Mouse (Mus musculus) kidney, adult 2 months (tissue): ENCODE results near the gene Wdr59. TPM values are rescaled to one million over a fixed set of nuclear protein-coding genes. Genes with fewer than 3 reads are reported as not detected.
A peak's percentile ranks its signal among the peaks of the same experiment; 100 is the strongest.

ENCODE experiments used
- DNase-seq: peaks from one replicate; pipeline ENCODE4 v3.0.0; 2021
- H3K27ac ChIP-seq: fragments of 200-500 bp; 2 replicates; pipeline ENCODE4 v1.5.1; 2012; ENCODE audit warnings: low read depth, low read length, control low read depth, inconsistent platforms; ENCODE audit not compliant: insufficient read depth
- H3K27me3 ChIP-seq: fragments of 200-500 bp; replicated peaks from 2 replicates; pipeline ENCODE4 v1.6.1; 2012; ENCODE audit warnings: mild to moderate bottlenecking, moderate library complexity, low read length, inconsistent platforms; ENCODE audit not compliant: control insufficient read depth, insufficient read depth
- H3K36me3 ChIP-seq: fragments of 200-500 bp; 2 replicates; pipeline ENCODE4 v1.6.1; 2012; ENCODE audit warnings: mild to moderate bottlenecking, moderate library complexity, low read length, inconsistent platforms; ENCODE audit not compliant: control insufficient read depth, insufficient read depth
- H3K4me1 ChIP-seq: fragments of 200-500 bp; 2 replicates; pipeline ENCODE4 v1.6.1; 2011; ENCODE audit warnings: low read length; ENCODE audit not compliant: control insufficient read depth, insufficient read depth
- H3K4me3 ChIP-seq: fragments of 200-500 bp; 2 replicates; pipeline ENCODE4 v1.5.1; 2011; ENCODE audit warnings: mild to moderate bottlenecking, low read depth, low read length, control low read depth; ENCODE audit not compliant: insufficient read depth
- CTCF ChIP-seq: fragments of 200-500 bp; conservative IDR thresholded peaks from 2 replicates; pipeline ENCODE4 v1.5.1; 2011; ENCODE audit warnings: low read depth, mild to moderate bottlenecking, control low read depth, low read length, moderate library complexity, mixed read lengths; ENCODE audit not compliant: insufficient read depth, insufficient read length
- POLR2A ChIP-seq: fragments of 200-500 bp; IDR thresholded peaks from one replicate; pipeline ENCODE4 v1.6.1; 2011; ENCODE audit warnings: low read depth, low read length, control low read depth
- WGBS: fragments of 180-500 bp; shearing (Covaris S2); methylation state at CpG from one replicate; pipeline ENCODE4 v1.1.7; 2018; 5-methylcytosine and 5-hydroxymethylcytosine counted together
- polyA plus RNA-seq: library from polyadenylated mRNA; depleted of rRNA; stranded (reverse); fragments of >200 nt; gene quantifications from 2 replicates; pipeline ENCODE4 v1.2.3, GENCODE M21; 2012

The Wdr59 gene
- polyA plus RNA-seq, 1 experiment = 6.9 TPM

DNA sequence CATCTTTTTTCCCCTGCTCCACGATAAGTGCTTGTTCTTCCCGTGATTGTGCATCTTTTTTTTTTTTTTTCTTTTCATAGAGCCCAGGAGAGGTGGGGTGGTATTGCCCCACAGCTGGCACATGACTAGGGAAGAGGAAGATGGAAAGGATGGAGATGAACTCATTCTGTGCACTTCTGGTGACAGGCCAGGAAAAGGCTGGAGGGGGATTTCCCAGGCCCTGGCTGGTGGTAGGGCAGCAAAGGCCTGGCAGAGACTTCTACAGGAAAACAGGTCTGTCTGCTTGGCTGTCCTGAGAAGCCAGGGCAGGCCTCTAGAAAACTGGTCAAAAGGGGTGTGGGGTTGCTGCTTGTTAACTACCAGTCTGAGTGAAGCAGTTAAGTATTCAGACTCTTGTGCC lies 16.3 kb upstream of the Wdr59 start:
- no peaks in the 10 kb centered on the region for H3K27me3 ChIP-seq
- peak overlapping the region; percentile 67; the same call in 1 of the 2 replicates for H3K4me3 ChIP-seq
- TF ChIP-seq POLR2A (no peak), CTCF (no peak)
- no peaks in the 10 kb centered on the region for H3K36me3 ChIP-seq
- WGBS = 26% methylated on average over 2 of the region's 2 CpGs
- no peak overlapping the region for H3K27ac ChIP-seq
- peak; percentile 46 for DNase-seq
- no peaks in the 10 kb centered on the region; the same call in 1 of the 2 replicates for H3K4me1 ChIP-seq

DNA sequence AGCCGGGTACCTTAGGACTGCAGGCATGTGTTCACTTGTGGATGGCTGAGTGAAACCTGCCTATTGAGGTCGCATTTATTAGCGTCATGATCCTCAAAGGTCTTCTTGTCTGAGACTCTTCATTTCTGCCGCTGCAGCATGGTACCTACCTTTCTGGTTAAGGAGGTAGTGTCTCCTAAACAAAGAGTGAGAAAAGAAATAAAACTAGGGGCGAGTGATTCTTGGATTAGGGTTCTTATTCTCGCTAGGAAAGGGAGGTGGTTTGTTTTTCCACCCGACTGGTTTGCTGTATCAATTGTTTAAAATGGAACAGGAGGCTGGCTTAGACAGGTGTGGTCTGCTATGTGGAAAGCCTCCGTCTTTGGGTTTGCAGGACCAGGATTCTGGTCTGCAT lies 15.9 kb upstream of the Wdr59 start:
- 18% methylated on average over 8 of the region's 8 CpGs for WGBS
- TF ChIP-seq POLR2A = no peak
- TF ChIP-seq CTCF = no peak
- no peaks in the 10 kb centered on the region for H3K27me3 ChIP-seq

DNA sequence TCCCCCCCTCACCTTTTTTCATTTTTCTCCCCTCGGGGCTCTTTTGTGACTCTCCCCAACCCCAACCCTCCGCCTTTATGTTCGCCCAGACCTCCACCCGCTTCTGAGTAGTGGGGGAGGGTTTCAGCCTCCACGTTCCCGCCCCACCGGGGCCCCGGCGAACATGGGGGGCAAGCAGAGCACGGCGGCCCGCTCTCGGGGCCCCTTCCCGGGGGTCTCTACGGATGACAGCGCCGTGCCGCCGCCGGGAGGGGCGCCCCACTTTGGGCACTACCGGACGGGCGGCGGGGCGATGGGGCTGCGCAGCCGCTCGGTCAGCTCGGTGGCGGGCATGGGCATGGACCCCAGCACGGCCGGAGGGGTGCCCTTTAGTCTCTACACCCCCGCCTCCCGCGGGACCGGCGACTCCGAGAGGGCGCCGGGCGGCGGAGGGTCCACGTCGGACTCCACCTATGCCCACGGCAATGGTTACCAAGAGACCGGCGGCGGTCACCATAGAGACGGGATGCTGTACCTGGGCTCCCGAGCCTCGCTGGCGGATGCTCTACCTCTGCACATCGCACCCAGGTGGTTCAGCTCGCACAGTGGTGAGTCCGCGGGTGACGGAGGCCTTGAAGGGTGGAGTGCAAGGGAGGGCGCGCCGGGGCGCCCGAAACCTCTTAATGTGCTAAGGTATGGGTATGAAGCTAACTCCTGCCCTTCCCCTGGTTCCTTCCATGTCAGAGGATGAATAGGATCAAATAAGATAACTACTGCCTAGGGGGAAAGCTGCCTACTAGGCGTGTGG lies 15.3 kb upstream of the Wdr59 start:
- no peaks in the 10 kb centered on the region for H3K36me3 ChIP-seq

More for the DNA sequence above, 15.9 kb upstream of the Wdr59 start:
- Histone ChIP-seq H3K27ac (no peak overlapping the region), H3K4me3 (peak overlapping the region; percentile 67), H3K4me1 (no peaks in the 10 kb centered on the region; the same call in 1 of the 2 replicates), H3K36me3 (no peaks in the 10 kb centered on the region)
- no peak for DNase-seq

DNA sequence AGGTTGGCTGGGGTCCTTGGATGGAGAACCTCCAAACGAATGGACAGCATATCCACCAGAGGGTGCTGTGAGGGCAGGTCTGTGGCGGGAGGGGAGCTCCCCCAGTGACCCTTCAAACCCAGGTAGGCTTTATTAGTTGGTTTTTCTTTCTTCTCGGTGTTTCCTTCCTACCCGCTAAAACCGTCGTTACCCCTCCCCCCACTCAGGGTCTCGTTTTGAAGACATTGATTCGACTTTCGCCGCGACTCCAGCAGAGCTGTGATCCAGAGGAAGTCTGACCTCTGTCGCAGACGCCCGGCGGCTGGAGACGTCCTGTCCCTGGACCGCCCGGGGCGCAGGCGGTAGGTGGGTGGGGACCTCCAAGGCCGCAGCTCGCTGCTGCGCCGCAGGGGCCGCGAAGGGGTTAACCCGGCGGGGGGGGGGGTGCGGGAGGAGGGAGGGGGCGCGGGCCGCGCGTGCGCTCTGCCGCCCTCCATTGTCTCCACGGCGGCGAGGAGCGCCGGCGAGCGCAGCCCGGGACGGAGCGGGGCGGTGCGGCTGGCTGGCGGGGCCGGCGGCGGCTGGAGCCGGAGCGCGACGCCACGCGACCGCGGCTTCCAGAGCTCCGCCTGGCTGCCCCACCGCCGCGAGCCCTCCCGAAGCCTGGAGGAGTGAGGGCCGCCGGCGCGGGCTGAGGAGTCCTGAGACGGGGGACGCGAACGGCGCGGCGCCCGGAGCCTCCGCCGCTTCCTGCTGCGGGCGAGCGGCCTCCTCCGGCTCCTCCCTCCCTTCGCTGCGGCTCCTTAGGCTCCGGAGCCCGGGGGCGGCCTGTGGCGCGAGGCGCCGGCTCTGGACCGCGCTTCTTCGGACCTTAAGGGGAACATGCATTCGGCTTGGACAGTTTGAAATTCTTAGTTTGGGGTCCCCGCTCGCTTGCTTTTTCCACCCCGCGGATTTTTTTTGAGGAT lies 14.4 kb upstream of the Wdr59 start, which contains the start of gene Znrf1:
Gene Znrf1 (plus strand): TSS at position 67 of the 947 bp plus-strand sequence.
- WGBS = under 1% methylated on average over 69 of the region's 100 CpGs
- no peaks in the 10 kb centered on the region for H3K36me3 ChIP-seq
- TF ChIP-seq POLR2A (no peak), CTCF (peak; percentile 59)
- peak within 1 kb of the TSS; percentile 72 for H3K27ac ChIP-seq
- H3K27me3 ChIP-seq = no peaks in the 10 kb centered on the region
- no peaks in the 10 kb centered on the region; the same call in 1 of the 2 replicates for H3K4me1 ChIP-seq
- H3K4me3 ChIP-seq = peak within 1 kb of the TSS; percentile 67
- DNase-seq = peak; percentile 78

More for the DNA sequence above, 15.3 kb upstream of the Wdr59 start:
- Histone ChIP-seq H3K27me3 (no peaks in the 10 kb centered on the region), H3K4me3 (peak overlapping the region; percentile 67), H3K4me1 (no peaks in the 10 kb centered on the region; the same call in 1 of the 2 replicates), H3K27ac (peak overlapping the region; percentile 72; the same call in 1 of the 2 replicates)
- 2% methylated on average over 63 of the region's 64 CpGs for WGBS
- TF ChIP-seq POLR2A (no peak), CTCF (no peak)
- DNase-seq = peak; percentile 46

DNA sequence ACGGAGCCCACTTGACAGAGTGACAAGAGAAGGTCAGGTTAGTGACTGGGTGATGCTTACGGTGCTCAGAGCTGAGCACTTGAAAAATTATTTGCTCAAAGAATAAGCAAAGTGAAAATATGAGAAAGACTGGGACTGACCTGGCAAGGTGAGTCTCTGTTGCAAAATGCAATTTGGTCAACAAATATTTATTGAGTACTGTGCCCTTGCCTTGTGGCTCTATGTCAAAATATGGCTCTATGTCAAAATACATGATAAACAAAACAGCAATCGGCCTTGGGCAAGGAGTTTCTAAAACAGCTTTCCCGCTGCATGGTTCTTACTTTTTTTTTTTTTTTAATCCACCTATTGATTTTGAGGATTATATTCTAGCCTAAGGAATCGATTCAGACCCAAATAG lies 13.6 kb upstream of the Wdr59 start:
- no peak for DNase-seq
- 40% methylated on average over 5 of the region's 5 CpGs for WGBS
- Histone ChIP-seq H3K4me1 (no peaks in the 10 kb centered on the region; the same call in 1 of the 2 replicates), H3K36me3 (no peaks in the 10 kb centered on the region), H3K4me3 (no peak overlapping the region), H3K27me3 (no peaks in the 10 kb centered on the region), H3K27ac (no peak overlapping the region)
- no peak for TF ChIP-seq POLR2A
- no peak for TF ChIP-seq CTCF

DNA sequence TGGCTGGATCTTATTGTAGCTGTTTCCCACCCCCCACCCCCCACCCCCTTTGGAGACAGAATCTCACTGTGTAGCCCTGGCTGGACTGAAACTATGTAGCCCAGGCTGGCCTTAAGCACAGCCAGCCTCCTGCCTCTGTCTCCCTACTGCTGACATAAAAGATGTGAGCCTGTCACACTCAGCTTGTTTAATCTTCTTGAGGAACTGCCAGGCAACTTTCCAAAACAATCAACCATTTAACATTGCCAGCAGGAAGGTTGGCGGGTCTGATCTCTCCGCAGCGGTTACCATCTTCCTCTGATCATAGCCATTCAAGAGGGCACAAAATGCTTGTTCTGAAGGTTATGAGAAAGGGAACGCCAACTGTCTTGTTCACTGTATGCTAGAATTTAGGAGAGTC lies 11.6 kb upstream of the Wdr59 start:
- Histone ChIP-seq H3K27me3 (no peaks in the 10 kb centered on the region), H3K4me1 (no peaks in the 10 kb centered on the region; the same call in 1 of the 2 replicates), H3K36me3 (no peaks in the 10 kb centered on the region), H3K4me3 (no peak overlapping the region), H3K27ac (no peak overlapping the region)
- no peak for TF ChIP-seq POLR2A
- no peak for TF ChIP-seq CTCF
- 57% methylated on average over 4 of the region's 4 CpGs for WGBS
- no peak for DNase-seq
